Mouse (Mus musculus): ENCODE data around the gene Ssbp1.
A peak's percentile ranks its signal among the peaks of the same experiment; 100 is the strongest.

Gene Ssbp1

GRCm38 (mm10) chr6:40465710-40466109 lies 5.4 kb upstream of the Ssbp1 start:
- no peak for DNase-seq (ENCODE audit: low read depth, low spot score)

- DNase-seq (ENCODE audit: low read depth, low spot score), result peak; percentile 5
Observed at GRCm38 (mm10) chr6:40471720-40472010, 513 bp downstream of the Ssbp1 start.

- no peak for DNase-seq (ENCODE audit: low read depth, low spot score)
Observed at GRCm38 (mm10) chr6:40476132-40476531, 5.0 kb downstream of the Ssbp1 start.

GRCm38 (mm10) chr6:40479705-40480104 lies 8.6 kb downstream of the Ssbp1 start:
- DNase-seq (ENCODE audit: low read depth, low spot score), result no peak

GRCm38 (mm10) chr6:40482318-40482717 lies 11.2 kb downstream of the Ssbp1 start:
- no peak for DNase-seq (ENCODE audit: low read depth, low spot score)

- no peak for DNase-seq (ENCODE audit: low read depth, low spot score)
Observed at GRCm38 (mm10) chr6:40490933-40491332, 19.8 kb downstream of the Ssbp1 start, which contains the start of gene Tas2r137. Tas2r137 (plus strand) TSS chr6:40491233.

- DNase-seq (ENCODE audit: low read depth, low spot score), result no peak
Observed at GRCm38 (mm10) chr6:40493229-40493628, 22.1 kb downstream of the Ssbp1 start, which contains the start of gene Tas2r108. Tas2r108 (plus strand) TSS chr6:40493529.

- no peak for DNase-seq (ENCODE audit: low read depth, low spot score)
Observed at GRCm38 (mm10) chr6:40519408-40519807, 48.3 kb downstream of the Ssbp1 start, which contains the start of gene Prss37. Prss37 (minus strand) TSS chr6:40519508.
